Mouse (Mus musculus): ENCODE results near the gene Hmga2.

The Hmga2 gene

GRCm38 (mm10) chr10:120475601-120476515, at the start of gene Hmga2:
TSS of gene Hmga2 (minus strand) at chr10:120476469.
- DNase-seq (ENCODE audit: low spot score in 2 of 2) = peak in 1 of 2 experiments; percentile 31

DNA sequence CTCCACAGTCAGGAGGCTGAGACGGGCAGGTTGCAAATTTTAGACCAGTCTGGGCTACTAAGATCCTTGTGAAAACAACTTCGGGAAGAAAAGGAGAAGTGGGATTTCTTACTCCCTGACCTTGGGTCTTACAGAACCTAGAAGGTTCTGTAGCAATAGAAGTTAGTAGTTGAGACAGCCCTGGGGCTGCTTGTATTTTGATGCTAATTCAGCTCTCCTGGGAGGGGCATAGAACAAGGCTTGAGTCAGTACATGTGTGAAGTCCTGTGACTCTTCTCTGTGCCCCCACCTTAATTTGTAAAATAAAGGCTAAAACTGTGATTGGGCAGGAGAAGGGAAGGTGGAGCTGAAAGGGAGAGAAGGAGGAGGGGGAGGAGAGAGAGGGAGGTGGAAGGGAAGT, 46.7 kb upstream of the Hmga2 start:
- DNase-seq (ENCODE audit: low spot score in 2 of 2) = no peak

DNA sequence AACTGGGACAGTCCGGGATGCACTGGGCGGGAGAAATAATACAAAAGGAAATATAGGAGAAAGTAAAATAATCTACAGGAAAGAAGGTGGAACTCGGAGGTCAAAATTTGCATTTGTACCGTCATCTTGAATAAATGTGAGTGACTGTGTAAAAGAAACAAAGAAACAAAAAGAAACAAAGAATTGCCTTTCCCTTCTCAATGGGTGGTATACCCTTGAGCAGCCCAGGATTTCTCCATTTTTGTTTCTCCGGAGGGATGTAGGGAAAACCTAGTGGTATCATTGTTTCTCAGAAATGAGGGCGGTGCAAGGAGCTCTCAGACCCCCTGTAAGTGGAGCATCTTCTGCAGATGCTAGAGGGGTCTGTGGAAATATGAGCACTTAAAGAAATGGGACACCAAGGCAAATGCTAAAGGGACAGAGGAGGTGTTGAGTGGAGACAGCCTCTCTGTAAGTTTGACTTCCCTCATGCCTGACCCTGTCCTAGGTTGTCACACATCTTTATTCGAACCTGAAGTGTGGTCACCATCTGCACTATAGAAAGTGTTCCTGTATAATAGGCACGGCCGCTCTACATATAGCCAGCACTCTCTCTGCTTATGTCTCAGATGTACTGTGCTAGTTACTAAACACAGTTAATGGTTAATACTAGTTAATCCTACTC, 45.8 kb upstream of the Hmga2 start:
- DNase-seq (ENCODE audit: low spot score in 2 of 2) = no peak

DNA sequence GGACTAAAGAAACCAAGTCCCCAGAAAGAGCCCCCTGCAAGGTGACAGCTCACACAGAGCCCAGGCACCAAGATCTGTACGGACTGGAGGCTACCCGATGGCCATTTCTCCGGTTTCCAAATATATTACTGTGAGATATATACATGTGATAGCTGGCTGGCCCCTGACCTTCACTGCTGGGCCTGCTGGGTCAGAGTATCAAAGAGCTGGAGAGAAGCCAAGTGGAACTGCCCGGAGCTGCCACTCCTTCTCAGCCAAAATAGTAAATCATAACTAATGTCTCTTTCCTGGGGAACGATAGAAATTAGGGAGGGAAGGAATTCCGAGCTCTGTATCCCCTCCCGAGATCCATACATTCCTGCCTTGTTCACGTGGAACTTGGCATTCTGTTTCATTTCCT, 40.0 kb upstream of the Hmga2 start:
- no peak for DNase-seq (ENCODE audit: low spot score in 2 of 2)

DNA sequence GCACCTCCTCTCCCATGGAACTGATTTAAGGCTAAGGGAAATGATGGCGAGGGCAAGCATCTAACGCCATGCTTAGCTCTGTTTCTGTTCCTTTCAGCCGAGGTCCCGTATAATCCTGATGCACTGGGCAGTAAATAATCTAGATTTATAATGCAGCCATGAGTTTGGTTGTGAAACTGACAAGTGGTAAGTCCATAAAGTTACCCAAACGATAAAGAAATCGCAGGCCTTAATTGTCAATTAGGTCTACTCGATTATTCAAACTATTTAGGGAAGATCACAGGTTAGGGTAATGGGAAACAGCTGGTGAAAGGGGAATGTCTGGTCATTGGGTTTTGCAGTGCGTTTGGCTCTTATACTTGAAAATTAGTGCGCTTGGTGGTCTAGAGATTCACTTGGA, 37.5 kb upstream of the Hmga2 start:
- DNase-seq (ENCODE audit: low spot score in 2 of 2) = no peak

DNA sequence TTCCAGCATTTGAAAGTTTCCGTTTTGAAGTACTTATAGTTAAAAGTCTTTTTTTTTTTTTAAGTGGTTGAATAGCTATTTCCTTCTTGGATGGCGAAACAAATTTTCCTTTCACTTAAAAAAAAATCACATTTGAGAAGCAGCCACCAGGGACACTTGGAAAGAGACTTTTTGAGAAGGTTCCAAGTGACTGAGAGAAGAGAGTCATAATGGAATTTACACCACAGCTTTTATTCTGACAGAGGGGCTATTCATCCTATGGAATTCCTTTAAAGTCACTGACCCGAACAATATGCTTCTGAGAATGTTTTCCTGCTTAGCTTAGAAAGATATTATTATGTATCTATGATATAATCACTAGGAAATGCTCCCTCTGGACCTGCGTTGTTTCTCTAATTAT, 36.7 kb upstream of the Hmga2 start:
- DNase-seq (ENCODE audit: low spot score in 2 of 2) = no peak

DNA sequence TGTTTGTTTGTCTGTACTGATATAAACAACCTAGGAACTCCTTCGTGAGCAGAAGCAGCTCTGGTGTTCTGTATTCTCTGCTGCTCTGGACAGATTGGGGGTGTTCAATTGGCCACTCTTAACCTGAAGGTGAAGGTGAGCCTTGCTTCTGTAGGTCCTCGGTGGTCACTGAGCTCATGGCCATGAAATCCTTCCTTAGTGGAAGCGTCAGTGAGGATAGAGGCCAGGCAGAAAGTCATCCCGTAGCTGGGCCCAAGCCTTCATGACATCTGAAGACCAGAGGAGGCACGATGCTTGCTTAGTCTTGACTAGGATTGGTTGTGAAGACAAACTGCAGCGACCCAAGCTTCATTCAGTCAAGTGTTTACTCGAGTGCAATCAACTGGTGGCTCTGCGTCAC, 35.9 kb upstream of the Hmga2 start:
- DNase-seq (ENCODE audit: low spot score in 2 of 2) = no peak

GRCm38 (mm10) chr10:120503959-120504358, 27.7 kb upstream of the Hmga2 start:
- DNase-seq (ENCODE audit: low spot score in 2 of 2) = no peak

DNA sequence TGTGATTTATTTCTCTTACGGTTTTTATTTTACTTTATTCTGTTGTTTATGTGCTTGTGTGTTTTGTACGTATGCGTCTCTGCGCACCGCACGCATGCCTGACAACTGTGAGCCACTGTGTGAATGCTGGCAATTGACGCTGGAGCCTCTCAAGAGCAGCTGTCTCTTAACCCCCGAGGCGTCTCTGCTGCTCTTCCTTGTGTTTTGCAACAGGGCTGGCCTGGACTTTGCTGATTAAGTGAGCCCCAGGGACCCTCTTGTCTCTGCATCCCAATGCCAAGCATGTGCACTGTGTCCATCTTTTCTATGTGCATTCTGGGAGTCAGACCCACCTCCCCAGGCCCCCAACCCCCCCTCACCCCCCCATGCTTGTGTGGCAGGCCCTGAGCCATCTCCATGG, 24.5 kb upstream of the Hmga2 start:
- DNase-seq (ENCODE audit: low spot score in 2 of 2) = no peak

GRCm38 (mm10) chr10:120498086-120498485, 21.8 kb upstream of the Hmga2 start:
- DNase-seq (ENCODE audit: low spot score in 2 of 2) = no peak

DNA sequence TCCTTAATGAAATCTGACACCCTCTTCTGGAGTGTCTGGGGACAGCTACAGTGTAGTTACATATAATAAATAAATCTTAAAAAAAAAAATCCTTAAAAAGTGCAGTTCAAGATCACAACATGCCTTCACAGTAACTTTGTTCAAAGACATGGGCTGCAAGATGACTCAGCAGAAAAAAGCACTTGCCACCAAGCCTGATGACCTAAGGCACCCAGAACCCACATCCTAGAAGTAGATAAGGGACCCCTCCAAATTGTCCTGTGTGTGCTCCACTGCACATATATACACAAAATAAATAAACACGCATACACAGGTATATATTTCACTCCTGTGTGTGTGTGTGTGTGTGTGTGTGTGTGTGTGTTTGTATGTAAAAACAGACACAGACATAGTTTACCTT, 18.4 kb upstream of the Hmga2 start:
- no peak for DNase-seq (ENCODE audit: low spot score in 2 of 2)

DNA sequence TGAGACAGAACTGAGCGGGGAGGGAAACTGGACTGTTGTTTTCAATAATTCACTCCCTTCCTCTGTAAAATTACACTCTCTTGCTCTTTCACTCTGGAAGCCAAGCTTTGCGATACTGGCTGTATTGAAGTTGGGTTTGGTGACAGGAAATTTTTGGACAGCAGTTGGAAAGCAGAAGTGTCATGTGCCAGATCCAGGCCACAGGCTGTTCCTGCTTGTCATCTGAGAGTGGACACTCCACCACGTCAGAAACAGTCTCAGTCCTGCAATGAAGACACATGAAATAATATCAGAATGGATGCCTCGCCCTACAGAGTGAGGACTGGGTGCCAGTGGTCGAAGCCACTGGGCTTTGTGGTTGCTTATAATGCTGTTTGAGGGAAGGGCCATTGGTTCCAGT, 15.2 kb upstream of the Hmga2 start:
- no peak for DNase-seq (ENCODE audit: low spot score in 2 of 2)

- DNase-seq (ENCODE audit: low spot score in 2 of 2) = no peak
Measured at GRCm38 (mm10) chr10:120489611-120490010, 13.3 kb upstream of the Hmga2 start.

DNA sequence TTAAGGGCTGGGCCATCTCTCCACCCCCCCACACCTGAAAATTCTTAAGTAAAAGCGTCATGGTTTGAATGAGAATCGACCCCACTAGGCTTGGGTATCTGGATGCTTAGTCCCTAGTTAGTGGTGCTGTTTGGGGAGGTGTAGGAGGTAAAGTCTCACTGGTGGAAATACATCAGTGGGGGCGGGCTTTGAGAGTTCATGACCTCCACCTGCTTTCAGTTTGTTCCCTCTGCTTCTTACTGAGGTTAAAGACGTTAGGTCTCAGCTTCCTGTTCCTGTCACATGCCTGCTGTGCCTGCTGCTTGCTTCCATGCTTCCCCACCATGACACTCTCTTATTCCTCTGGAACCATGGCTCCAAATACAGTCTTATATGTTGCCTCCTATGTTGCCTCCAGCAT, 12.3 kb upstream of the Hmga2 start:
- DNase-seq (ENCODE audit: low spot score in 2 of 2) = no peak

GRCm38 (mm10) chr10:120487881-120488280, 11.6 kb upstream of the Hmga2 start:
- DNase-seq (ENCODE audit: low spot score in 2 of 2) = no peak

DNA sequence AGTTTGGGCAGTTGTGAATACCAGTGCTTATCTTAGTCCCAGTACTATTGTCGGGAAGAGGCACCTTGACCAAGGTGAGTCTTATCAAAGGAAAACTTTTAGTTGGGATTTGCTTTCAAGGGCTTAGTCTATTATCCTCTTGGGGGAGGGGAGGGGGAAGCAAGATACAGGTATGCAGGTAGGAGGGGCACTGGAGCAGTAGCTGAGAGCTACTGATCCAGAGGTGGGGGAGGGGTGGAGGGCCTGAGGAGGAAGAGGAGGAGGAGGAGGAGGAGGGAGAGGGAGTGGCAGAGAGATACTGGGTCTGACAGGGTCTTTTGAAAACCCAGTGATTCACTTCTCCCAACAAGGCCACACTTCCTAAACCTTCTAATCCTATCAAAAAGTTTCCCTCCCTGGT, 9.2 kb upstream of the Hmga2 start:
- no peak for DNase-seq (ENCODE audit: low spot score in 2 of 2)

DNA sequence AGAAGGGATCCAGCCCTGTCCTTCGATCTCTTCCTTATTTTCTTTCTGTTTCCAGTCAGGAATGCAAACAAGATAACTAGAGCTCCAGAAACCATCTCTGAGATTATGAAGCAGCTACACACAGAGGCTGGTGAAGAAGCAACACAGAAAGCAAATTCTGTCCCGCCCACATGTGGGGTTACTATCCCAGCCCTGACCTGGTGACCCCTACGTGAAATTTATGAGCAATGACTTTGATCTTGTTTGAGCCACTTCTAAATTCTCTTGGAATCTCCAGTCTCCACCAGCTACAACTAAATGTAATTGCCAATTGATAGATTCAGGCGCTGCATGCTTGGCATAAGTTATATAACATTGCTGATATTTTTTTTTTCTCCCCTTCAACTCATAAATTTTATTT, 7.9 kb upstream of the Hmga2 start:
- DNase-seq (ENCODE audit: low spot score in 2 of 2) = no peak

DNA sequence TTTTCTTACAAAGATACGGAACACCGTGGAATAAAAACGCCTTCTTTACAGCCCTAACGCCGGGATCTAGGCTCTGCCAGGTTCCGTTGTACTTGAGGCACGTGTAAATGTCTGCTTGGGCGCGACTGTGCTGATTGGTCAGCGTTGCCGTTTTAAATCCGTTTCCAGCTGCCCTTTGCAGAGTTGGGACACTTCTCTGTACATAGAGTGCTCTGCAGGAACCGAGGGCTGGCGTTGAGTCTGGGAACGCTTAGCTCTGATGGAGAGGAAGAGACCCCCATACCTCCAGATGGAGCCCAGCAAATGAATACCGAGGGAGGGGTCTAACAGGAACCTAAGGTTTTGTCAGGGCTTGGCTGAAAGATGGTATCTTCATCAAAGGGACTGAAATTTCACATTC, 1.9 kb upstream of the Hmga2 start:
- peak in 1 of 2 experiments; percentile 6 for DNase-seq (ENCODE audit: low spot score in 2 of 2)

DNA sequence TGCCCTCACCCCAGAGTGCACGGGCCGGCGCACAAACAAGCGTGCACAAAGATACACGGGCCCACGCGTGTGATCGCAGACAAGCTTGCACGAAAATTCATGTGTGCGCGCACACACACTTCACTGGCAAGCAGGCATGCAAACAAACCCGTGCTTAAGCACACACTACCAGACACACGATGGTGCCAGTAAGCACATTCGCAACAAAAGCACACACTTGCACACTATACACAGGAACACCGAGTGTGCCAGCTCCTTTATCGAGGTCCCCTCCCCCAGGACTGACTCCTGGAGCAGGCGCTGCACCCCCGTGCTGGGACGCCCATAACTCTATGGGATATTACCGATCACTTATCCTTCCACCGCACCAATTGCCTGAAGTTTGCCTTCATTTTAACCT, 1.2 kb upstream of the Hmga2 start:
- DNase-seq (ENCODE audit: low spot score in 2 of 2) = peak in 1 of 2 experiments; percentile 2

DNA sequence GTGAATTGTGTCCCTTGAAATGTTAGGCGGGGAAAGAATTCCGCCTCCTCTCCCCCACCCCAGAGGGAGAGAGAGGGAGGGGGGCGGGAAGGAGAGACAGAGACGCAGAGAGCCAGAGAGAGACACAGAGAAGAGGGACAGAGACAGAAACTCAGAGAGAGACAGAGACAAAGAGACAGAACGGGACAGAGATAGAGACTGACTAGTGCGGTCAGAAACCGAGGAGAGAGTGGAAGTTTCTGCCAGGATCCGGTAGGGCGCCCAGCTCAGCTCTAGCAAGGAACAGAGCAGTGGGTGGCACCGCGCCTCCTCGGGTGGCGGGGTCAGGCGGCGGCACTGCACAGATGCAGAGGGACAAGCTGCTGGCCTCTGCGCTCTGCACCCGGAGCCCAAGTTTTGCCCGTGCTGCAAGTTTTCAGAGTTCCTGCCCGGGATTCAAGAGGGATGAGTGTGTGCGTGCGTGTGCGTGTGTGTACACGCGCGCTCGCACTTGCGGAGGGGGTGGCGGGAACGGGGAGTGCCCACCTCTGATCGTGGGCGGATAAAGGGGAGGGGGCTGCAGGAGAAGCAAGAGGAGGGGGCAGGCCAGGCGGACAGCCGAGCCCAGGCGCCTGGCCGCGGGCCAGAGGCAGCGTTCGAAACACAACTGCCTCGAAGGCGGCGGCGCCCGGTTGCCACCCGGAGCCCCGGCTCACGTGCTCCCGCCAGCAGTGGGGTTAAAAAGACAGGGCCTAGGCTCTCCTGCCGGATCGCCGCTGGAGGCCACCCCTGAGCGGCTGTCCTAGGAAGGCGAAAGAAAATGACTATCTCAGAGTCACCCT, 457 bp upstream of the Hmga2 start:
- DNase-seq (ENCODE audit: low spot score in 2 of 2) = peak in 1 of 2 experiments; percentile 43

GRCm38 (mm10) chr10:120475041-120475541, 1.2 kb downstream of the Hmga2 start:
- peak in 1 of 2 experiments; percentile 30 for DNase-seq (ENCODE audit: low spot score in 2 of 2)

DNA sequence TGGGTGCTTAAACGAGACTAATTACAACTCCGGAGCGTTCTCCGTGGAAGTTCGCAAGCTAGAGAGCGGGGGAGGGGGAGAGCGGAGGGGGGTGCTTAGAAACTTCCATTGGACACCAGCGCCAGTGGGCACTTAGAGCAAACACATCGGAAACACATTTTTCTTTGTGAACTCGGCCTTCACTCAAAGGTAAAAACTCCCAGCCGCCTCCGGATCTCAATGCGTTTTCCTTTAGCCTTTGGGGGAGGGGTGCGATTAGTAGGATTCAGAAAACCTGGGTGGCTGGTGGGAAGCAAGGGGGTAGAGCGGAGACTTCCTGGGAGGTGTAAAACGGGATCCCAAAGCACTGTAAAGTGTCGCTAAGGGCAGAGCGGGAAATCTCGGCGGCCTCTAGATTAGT, 2.0 kb downstream of the Hmga2 start:
- peak in 1 of 2 experiments; percentile 8 for DNase-seq (ENCODE audit: low spot score in 2 of 2)

All from cerebellum, postnatal 4 days (tissue).